Mouse (Mus musculus) activated CD4-positive, CD25-positive, alpha-beta regulatory T cell, adult 4 months (primary cell): ENCODE results near the gene Gm6358. TPM values are rescaled to one million over a fixed set of nuclear protein-coding genes. Genes with fewer than 3 reads are reported as not detected.
"Not testable (repeated sequence)": the region's sequence is repeated elsewhere in the genome, so short reads cannot be mapped to it uniquely, and the experiment has no call there.

Source experiments
- ATAC-seq: one replicate; pipeline ENCODE4 v1.8.0; 2017
- polyA plus RNA-seq, 2 experiments: library from polyadenylated mRNA; unstranded; fragments of 100-300 nt; shearing (Covaris generic); gene quantifications; one replicate each; pipeline ENCODE4 v1.2.1; 2017

Gm6358 gene
- polyA plus RNA-seq, result not detected

DNA sequence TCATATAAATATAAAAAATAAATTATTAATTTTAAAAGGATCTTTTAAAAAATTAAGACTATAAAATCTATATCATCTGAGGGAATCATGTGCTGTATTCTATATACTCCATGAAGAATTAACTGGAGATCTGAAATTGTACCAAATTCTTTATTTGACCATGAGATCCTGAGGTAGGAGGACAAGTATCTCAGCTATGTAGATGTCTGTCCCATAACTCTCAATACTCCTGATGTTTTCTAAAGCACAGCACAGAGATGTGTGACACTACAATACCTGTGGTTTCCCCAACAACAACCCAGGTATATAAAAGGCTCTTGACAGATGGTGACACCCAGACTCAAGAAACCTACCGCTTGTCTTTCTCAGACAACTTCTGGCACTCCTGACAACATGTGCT, at the start of gene Gm6358:
TSS of gene Gm6358 (plus strand) at position 301 of the 400 bp plus-strand sequence.
- no peak for ATAC-seq

DNA sequence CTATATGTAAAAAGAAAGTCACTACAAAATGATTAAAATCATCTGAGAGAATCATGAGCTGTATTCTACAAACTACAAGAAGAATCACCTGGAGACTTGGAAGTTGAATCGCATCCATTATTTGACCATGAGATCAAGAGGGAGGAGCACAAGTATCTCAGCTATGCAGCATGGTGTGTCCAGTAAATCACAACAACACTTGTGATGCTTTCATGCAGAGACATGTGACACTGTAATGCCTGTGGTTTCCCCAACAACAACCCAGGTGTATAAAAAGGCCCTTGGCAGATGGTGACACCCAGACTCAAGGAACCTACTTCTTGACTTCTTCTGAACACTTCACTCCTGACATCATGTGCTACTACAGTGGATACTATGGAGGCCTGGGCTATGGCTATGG, 10.1 kb downstream of the Gm6358 start, which contains the start of gene Gm10061:
TSS of gene Gm10061 (plus strand) at position 301 of the 400 bp plus-strand sequence.
- no peak for ATAC-seq

DNA sequence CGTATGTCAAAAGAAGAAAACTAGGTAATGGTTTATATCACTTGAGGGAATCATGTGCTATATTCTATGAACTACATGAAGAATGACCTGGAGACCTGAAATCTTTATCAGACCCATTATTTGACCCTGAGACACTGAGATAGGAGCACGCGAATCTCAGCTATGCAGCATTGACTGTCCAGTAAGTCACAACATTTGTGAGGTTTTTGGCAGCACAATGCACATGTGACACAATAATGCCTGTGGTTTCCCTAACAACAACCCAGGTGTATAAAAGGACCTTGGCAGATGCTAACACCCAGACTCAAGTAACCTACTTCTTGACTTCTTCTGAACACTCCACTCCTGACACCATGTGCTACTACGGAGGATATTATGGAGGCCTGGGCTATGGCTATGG, 17.0 kb downstream of the Gm6358 start, which contains the start of gene Gm9789:
TSS of gene Gm9789 (plus strand) at position 301 of the 400 bp plus-strand sequence.
- no peak for ATAC-seq

- ATAC-seq, result not testable (repeated sequence)
These were observed 28.5 kb downstream of the Gm6358 start, which contains the start of gene Gm7735 for GRCm38 (mm10) chr16:89169190-89169589. Gene Gm7735 (plus strand): TSS chr16:89169490.

DNA sequence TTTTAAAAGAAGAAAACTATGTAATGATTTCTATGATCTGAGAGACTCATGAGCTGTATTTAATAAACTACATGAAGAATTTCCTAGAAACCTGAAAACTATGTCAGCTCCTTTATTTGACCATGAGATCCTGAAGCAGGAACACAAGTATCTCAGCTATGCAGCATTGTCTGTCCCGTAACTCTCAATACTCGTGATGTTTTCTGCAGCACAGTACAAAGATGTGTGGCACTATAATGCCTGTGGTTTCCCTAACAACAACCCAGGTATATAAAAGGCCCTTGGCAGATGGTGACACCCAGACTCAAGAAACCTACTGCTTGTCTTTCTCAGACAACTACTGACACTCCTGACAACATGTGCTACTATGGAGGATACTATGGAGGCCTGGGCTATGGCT, 33.8 kb downstream of the Gm6358 start, which contains the start of gene 1110057P08Rik:
TSS of gene 1110057P08Rik (plus strand) at position 301 of the 400 bp plus-strand sequence.
- ATAC-seq, result no peak

- no peak for ATAC-seq
These were observed 48.0 kb downstream of the Gm6358 start for GRCm38 (mm10) chr16:89188621-89189020.

Other genes with a start within 250 kb of the Gm6358 start
- not detected for gene Krtap19-5, start 244.4 kb upstream of the Gm6358 start, polyA plus RNA-seq
- not detected for gene Krtap19-9b, start 208.6 kb upstream of the Gm6358 start, polyA plus RNA-seq
- not detected for gene Krtap16-3, start 178.0 kb upstream of the Gm6358 start, polyA plus RNA-seq
- gene Krtap22-2, start 130.1 kb upstream of the Gm6358 start, polyA plus RNA-seq, result not detected
- not detected for gene Gm10229, start 125.6 kb upstream of the Gm6358 start, polyA plus RNA-seq
- not detected for gene Krtap6-1, start 109.2 kb upstream of the Gm6358 start, polyA plus RNA-seq
- not detected for gene Gm10228, start 99.4 kb upstream of the Gm6358 start, polyA plus RNA-seq
- not detected for gene Krtap6-5, start 93.0 kb upstream of the Gm6358 start, polyA plus RNA-seq
- not detected for gene 1110025L11Rik, start 76.8 kb upstream of the Gm6358 start, polyA plus RNA-seq
- gene Krtap6-3, start 56.8 kb upstream of the Gm6358 start, polyA plus RNA-seq, result not detected
- gene Gm10061, start 10.2 kb downstream of the Gm6358 start, polyA plus RNA-seq, result not detected
- not detected for gene Gm9789, start 17.1 kb downstream of the Gm6358 start, polyA plus RNA-seq
- gene Gm7735, start 28.6 kb downstream of the Gm6358 start, polyA plus RNA-seq, result not detected
- not detected for gene 1110057P08Rik, start 33.9 kb downstream of the Gm6358 start, polyA plus RNA-seq
- gene Krtap20-2, start 65.0 kb downstream of the Gm6358 start, polyA plus RNA-seq, result not detected